Mouse (Mus musculus): Measurements from ENCODE around the gene Hmgb1. TPM values are rescaled to one million over a fixed set of nuclear protein-coding genes. Genes with fewer than 3 reads are reported as not detected.

The Hmgb1 gene
- total and polyA plus RNA-seq, 2 experiments: 17.1 to 131 TPM

DNA sequence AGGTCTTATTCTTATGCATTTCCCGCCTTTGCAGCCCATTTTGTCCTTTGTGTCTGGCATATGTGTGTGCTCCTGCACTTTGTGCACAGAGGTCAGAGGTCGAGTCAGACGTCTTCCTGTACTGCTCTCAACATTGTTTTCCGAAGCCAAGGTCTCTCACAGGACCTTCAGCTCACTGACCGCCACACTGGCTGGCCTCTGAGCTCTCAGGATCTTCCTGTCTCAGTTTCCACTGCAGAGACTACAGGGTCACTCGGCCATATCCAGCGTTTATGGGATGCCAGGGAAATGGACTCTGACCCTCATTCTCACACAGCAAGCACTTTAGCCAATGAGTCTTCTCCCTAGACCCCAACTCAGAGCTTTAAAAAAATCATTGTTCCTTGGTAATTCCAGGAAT lies 19.4 kb downstream of the Hmgb1 start:
- H3K9ac ChIP-seq (ENCODE audit: low read depth, low read length): no peak overlapping the region
- DNase-seq (ENCODE audit: extremely low read depth, low read depth, low spot score): peak; percentile 62
- TF ChIP-seq CTCF (IDR thresholded peaks at IDR 0.05; ENCODE audit: low read depth, low read length) (no peak), POLR2A (IDR thresholded peaks at IDR 0.05; ENCODE audit: extremely low read depth, insufficient read depth, low read length) (no peak)
- peaks cover 3% of the 10 kb centered on the region; the same call in 1 of the 2 replicates for H3K4me1 ChIP-seq (ENCODE audit: control insufficient read depth, insufficient read depth, low read length)
- H3K36me3 ChIP-seq (ENCODE audit: control insufficient read depth, insufficient read depth, low read length): no peaks in the 10 kb centered on the region
- WGBS: 25% methylated on average over 7 of the region's 7 CpGs
- H3K79me2 ChIP-seq (ENCODE audit: control insufficient read depth, insufficient read depth, low read length): no peaks in the 10 kb centered on the region
- H3K4me3 ChIP-seq (ENCODE audit: insufficient read depth, low read depth, low read length): no peak overlapping the region
- H3K27me3 ChIP-seq (ENCODE audit: control insufficient read depth, insufficient read depth, low read length): no peaks in the 10 kb centered on the region
- no peak overlapping the region for H3K27ac ChIP-seq (replicated peaks; ENCODE audit: insufficient read depth, low read depth, low read length)

DNA sequence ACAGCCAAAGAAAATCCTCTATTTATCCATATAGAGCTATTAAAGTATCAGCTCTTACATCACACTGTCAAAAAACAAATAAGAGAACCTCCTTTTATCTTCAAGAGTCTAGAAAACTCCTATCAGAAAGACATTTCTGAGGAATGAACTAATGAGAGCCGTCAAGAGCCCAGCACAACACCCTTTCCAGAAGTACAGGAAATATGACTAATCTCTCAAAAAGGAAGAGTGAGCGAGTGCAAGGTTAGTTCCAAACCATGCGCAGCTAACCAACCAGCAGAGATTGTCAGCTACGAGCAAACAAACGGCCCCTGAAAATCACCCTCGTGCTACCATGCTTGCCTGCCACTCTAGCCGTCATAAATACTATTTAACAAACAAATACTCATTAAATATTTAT lies 21.4 kb downstream of the Hmgb1 start:
- H3K9ac ChIP-seq (ENCODE audit: low read depth, low read length): no peak overlapping the region
- no peak overlapping the region for H3K27ac ChIP-seq (replicated peaks; ENCODE audit: insufficient read depth, low read depth, low read length)
- H3K4me3 ChIP-seq (ENCODE audit: insufficient read depth, low read depth, low read length): no peak overlapping the region
- peaks cover 4% of the 10 kb centered on the region; the same call in 1 of the 2 replicates for H3K4me1 ChIP-seq (ENCODE audit: control insufficient read depth, insufficient read depth, low read length)
- no peaks in the 10 kb centered on the region for H3K36me3 ChIP-seq (ENCODE audit: control insufficient read depth, insufficient read depth, low read length)
- no peaks in the 10 kb centered on the region for H3K79me2 ChIP-seq (ENCODE audit: control insufficient read depth, insufficient read depth, low read length)
- WGBS: 70% methylated on average over 7 of the region's 7 CpGs
- TF ChIP-seq POLR2A (IDR thresholded peaks at IDR 0.05; ENCODE audit: extremely low read depth, insufficient read depth, low read length) (no peak), CTCF (IDR thresholded peaks at IDR 0.05; ENCODE audit: low read depth, low read length) (no peak)
- DNase-seq (ENCODE audit: extremely low read depth, low read depth, low spot score): no peak
- no peaks in the 10 kb centered on the region for H3K27me3 ChIP-seq (ENCODE audit: control insufficient read depth, insufficient read depth, low read length)

DNA sequence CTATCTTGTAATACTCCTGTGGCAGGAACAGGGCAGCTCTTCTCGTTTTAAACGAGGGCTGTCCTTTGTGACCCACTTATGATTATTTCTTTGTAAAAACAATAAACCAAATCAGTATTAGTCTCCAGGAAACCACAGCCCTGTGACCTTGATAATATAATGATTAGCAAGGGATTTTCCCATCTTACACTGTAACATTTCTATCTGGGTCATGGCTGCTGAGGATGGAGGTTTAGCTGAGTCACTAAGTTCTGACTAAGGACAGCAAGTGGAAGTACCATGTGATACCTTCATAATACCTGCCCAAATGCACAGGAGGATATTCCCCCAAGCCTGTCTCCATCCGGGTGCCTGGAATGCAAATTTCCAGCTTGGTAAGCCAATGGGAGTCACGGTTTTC lies 23.8 kb downstream of the Hmgb1 start:
- peak; percentile 30 for DNase-seq (ENCODE audit: extremely low read depth, low read depth, low spot score)
- TF ChIP-seq CTCF (IDR thresholded peaks at IDR 0.05; ENCODE audit: low read depth, low read length) (no peak), POLR2A (IDR thresholded peaks at IDR 0.05; ENCODE audit: extremely low read depth, insufficient read depth, low read length) (no peak)
- no peaks in the 10 kb centered on the region for H3K36me3 ChIP-seq (ENCODE audit: control insufficient read depth, insufficient read depth, low read length)
- no peak overlapping the region for H3K9ac ChIP-seq (ENCODE audit: low read depth, low read length)
- H3K4me3 ChIP-seq (ENCODE audit: insufficient read depth, low read depth, low read length): no peak overlapping the region
- H3K4me1 ChIP-seq (ENCODE audit: control insufficient read depth, insufficient read depth, low read length): peaks cover 11% of the 10 kb centered on the region
- no peaks in the 10 kb centered on the region for H3K79me2 ChIP-seq (ENCODE audit: control insufficient read depth, insufficient read depth, low read length)
- no peaks in the 10 kb centered on the region for H3K27me3 ChIP-seq (ENCODE audit: control insufficient read depth, insufficient read depth, low read length)
- WGBS: 46% methylated on average over 4 of the region's 4 CpGs
- no peak overlapping the region for H3K27ac ChIP-seq (replicated peaks; ENCODE audit: insufficient read depth, low read depth, low read length)

DNA sequence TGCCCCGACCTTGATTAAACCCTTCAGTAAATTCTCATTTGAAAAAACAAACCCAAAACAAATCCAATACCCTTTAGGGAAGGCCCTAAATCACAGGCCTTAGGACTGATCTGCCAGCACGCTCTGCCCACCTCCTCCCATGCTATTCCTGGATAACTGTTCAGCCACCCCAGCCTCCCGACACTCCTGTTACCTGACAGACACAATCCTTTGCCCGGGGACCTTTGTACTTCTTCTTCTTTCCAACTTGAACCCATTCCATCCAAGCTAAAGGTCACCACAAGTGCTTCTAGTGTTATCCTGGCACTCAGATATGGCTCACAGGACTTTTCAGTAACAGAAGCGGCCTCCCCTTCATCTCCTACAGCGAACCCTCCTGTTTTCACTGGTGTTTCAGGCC lies 25.3 kb downstream of the Hmgb1 start:
- H3K4me1 ChIP-seq (ENCODE audit: control insufficient read depth, insufficient read depth, low read length): peaks cover 11% of the 10 kb centered on the region
- H3K79me2 ChIP-seq (ENCODE audit: control insufficient read depth, insufficient read depth, low read length): no peaks in the 10 kb centered on the region
- no peaks in the 10 kb centered on the region for H3K36me3 ChIP-seq (ENCODE audit: control insufficient read depth, insufficient read depth, low read length)
- TF ChIP-seq CTCF (IDR thresholded peaks at IDR 0.05; ENCODE audit: low read depth, low read length): no peak
- TF ChIP-seq POLR2A (IDR thresholded peaks at IDR 0.05; ENCODE audit: extremely low read depth, insufficient read depth, low read length): no peak
- no peak overlapping the region for H3K9ac ChIP-seq (ENCODE audit: low read depth, low read length)
- WGBS: 26% methylated on average over 6 of the region's 6 CpGs
- no peaks in the 10 kb centered on the region for H3K27me3 ChIP-seq (ENCODE audit: control insufficient read depth, insufficient read depth, low read length)
- no peak overlapping the region for H3K27ac ChIP-seq (replicated peaks; ENCODE audit: insufficient read depth, low read depth, low read length)
- H3K4me3 ChIP-seq (ENCODE audit: insufficient read depth, low read depth, low read length): no peak overlapping the region
- DNase-seq (ENCODE audit: extremely low read depth, low read depth, low spot score): peak; percentile 94

DNA sequence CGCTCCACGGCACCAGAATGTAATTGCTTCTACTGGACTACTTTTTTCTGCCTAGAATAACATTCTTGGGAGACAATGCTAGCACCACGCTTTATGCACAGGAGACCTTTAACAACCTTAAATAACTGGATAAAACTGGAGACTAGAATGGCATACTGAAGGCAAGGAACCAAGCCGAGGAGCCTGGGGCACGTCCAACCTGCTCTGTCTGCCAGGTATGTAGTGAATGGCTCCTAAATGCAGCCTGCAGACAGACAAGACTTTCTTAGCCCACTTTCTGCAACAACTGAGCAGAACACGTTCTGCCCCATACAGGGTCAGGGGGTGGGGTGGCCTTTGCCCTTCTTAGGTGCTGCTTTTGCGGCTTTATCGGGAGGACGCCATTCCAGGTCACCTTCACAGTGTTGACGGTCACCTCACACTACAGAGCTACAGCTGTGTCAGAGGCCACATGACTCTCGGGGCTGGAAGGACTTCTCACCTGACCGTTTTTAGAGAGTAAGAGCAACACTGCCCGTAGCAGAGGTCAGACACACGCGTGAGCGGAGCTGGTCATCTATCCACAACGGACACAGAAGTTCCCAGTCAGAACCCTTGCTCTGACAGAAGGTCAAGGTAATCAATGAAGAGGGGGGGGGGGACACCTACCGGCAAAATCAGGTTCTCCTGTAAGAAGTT lies 27.3 kb downstream of the Hmgb1 start:
- DNase-seq (ENCODE audit: extremely low read depth, low read depth, low spot score): peak; percentile 71
- H3K79me2 ChIP-seq (ENCODE audit: control insufficient read depth, insufficient read depth, low read length): no peaks in the 10 kb centered on the region
- H3K4me3 ChIP-seq (ENCODE audit: insufficient read depth, low read depth, low read length): no peak overlapping the region

DNA sequence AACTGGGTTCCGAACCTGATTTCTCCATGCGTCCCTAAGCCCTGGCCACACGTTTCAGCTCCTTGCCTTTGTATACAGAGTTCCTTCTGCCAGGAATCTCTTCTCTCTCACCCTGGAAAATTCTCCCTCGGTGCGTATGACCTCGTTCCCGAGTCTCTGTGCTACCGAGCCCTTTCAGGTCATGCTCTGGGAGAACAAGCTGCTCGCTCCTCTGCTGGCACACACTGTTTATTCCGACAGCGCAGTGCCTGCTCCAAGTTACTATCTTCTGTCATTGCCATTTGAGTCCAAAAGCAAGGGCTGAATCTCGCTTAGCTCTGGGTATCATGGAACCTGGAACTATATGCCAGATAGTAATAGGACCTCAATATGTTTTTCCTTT lies 31.5 kb downstream of the Hmgb1 start:
- WGBS: 85% methylated on average over 12 of the region's 12 CpGs
- H3K36me3 ChIP-seq (ENCODE audit: control insufficient read depth, insufficient read depth, low read length): no peaks in the 10 kb centered on the region
- DNase-seq (ENCODE audit: extremely low read depth, low read depth, low spot score): no peak
- H3K9ac ChIP-seq (ENCODE audit: low read depth, low read length): no peak overlapping the region
- H3K27me3 ChIP-seq (ENCODE audit: control insufficient read depth, insufficient read depth, low read length): no peaks in the 10 kb centered on the region
- H3K27ac ChIP-seq (replicated peaks; ENCODE audit: insufficient read depth, low read depth, low read length): no peak overlapping the region
- H3K4me3 ChIP-seq (ENCODE audit: insufficient read depth, low read depth, low read length): no peak overlapping the region
- no peaks in the 10 kb centered on the region for H3K79me2 ChIP-seq (ENCODE audit: control insufficient read depth, insufficient read depth, low read length)
- no peak for TF ChIP-seq CTCF (IDR thresholded peaks at IDR 0.05; ENCODE audit: low read depth, low read length)
- no peak for TF ChIP-seq POLR2A (IDR thresholded peaks at IDR 0.05; ENCODE audit: extremely low read depth, insufficient read depth, low read length)
- H3K4me1 ChIP-seq (ENCODE audit: control insufficient read depth, insufficient read depth, low read length): peaks cover 6% of the 10 kb centered on the region

More for the DNA sequence above, 27.3 kb downstream of the Hmgb1 start:
- H3K36me3 ChIP-seq (ENCODE audit: control insufficient read depth, insufficient read depth, low read length): no peaks in the 10 kb centered on the region
- H3K9ac ChIP-seq (ENCODE audit: low read depth, low read length): peak overlapping the region; percentile 20; the same call in 1 of the 2 replicates
- peaks cover 11% of the 10 kb centered on the region for H3K4me1 ChIP-seq (ENCODE audit: control insufficient read depth, insufficient read depth, low read length)
- TF ChIP-seq CTCF (IDR thresholded peaks at IDR 0.05; ENCODE audit: low read depth, low read length) (no peak), POLR2A (IDR thresholded peaks at IDR 0.05; ENCODE audit: extremely low read depth, insufficient read depth, low read length) (no peak)
- WGBS: 47% methylated on average over 18 of the region's 18 CpGs
- no peak overlapping the region for H3K27ac ChIP-seq (replicated peaks; ENCODE audit: insufficient read depth, low read depth, low read length)
- no peaks in the 10 kb centered on the region for H3K27me3 ChIP-seq (ENCODE audit: control insufficient read depth, insufficient read depth, low read length)
